Mouse (Mus musculus) heart, postnatal 25 days (tissue): ENCODE results near the gene Ctnna3. TPM values are rescaled to one million over a fixed set of nuclear protein-coding genes. Genes with fewer than 3 reads are reported as not detected.
A peak's percentile ranks its signal among the peaks of the same experiment; 100 is the strongest.
"Not testable (repeated sequence)": the region's sequence is repeated elsewhere in the genome, so short reads cannot be mapped to it uniquely, and the experiment has no call there.

Experiments used
- DNase-seq: peaks from one replicate; pipeline ENCODE4 v3.0.0; 2022; ENCODE audit warnings: low spot score
- intact Hi-C: fragments of 180-260 bp; cut with DNase I; formaldehyde crosslinking; loops from one replicate; pipeline ENCODE4 v1.15.1; 2025
- total RNA-seq, 2 experiments: library from RNA; stranded (reverse); gene quantifications; 2 replicates each; pipeline ENCODE4 v1.2.3; 2021

The Ctnna3 gene
- total RNA-seq = 10 to 100 TPM; 53.1 to 57.2 TPM

- intact Hi-C loops = loop anchor here (2.0 to 5.0 kb wide), 2 partner anchors 43 to 45 kb away; no protein-coding TSS in a partner anchor
- peak; percentile 75 for DNase-seq
These were observed at the start of gene Ctnna3 for GRCm38 (mm10) chr10:63429785-63430305. Gene Ctnna3 (plus strand): TSS chr10:63430098.

GRCm38 (mm10) chr10:63381498-63382280 is 48.2 kb upstream of the Ctnna3 start, which contains the start of gene Sirt1:
Gene Sirt1 (minus strand): TSS chr10:63381704.
- no peak for DNase-seq
- intact Hi-C loops = loop anchor here (5.0 kb wide), 1 partner anchor 139 kb away; the partner anchor contains the start of gene Herc4

- peak; percentile 52 for DNase-seq
- intact Hi-C loops = loop anchor here (5.0 kb wide), 1 partner anchor 140 kb away; the partner anchor contains the start of gene Herc4
These were observed 47.3 kb upstream of the Ctnna3 start, which contains the start of gene Dnajc12 for GRCm38 (mm10) chr10:63382372-63383279. Gene Dnajc12 (plus strand): TSS chr10:63382443.

DNA sequence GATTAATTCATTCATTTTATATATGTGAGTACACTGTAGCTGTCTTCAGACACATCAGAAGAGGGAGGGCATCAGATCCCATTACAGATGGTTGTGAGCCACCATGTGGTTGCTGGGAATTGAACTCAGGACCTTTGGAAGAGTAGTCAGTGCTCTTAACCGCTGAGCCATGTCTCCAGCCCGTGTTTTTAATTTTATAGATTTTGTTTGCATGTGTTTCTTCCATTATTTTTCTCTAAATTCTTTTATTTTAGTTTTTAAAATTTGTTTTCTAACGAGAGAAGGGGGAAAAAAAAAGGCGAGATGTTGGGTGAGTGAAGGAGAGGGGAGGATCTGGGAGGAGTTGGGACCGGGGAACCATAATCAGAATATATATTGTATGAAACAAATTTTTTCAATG is 44.0 kb upstream of the Ctnna3 start:
- not testable (repeated sequence) for DNase-seq
- intact Hi-C loops = loop anchor here (5.0 kb wide), 1 partner anchor 41 kb away; no protein-coding TSS in a partner anchor

GRCm38 (mm10) chr10:63386444-63386843 is 43.5 kb upstream of the Ctnna3 start:
- intact Hi-C loops = loop anchor here (5.0 kb wide), 1 partner anchor 41 kb away; no protein-coding TSS in a partner anchor
- DNase-seq = peak; percentile 47

GRCm38 (mm10) chr10:63386991-63387390 is 42.9 kb upstream of the Ctnna3 start:
- intact Hi-C loops = loop anchor here (5.0 kb wide), 1 partner anchor 40 kb away; no protein-coding TSS in a partner anchor
- DNase-seq = no peak

GRCm38 (mm10) chr10:63388948-63389347 is 41.0 kb upstream of the Ctnna3 start:
- intact Hi-C loops = loop anchor here (5.0 kb wide), 1 partner anchor 38 kb away; no protein-coding TSS in a partner anchor
- DNase-seq = no peak

DNA sequence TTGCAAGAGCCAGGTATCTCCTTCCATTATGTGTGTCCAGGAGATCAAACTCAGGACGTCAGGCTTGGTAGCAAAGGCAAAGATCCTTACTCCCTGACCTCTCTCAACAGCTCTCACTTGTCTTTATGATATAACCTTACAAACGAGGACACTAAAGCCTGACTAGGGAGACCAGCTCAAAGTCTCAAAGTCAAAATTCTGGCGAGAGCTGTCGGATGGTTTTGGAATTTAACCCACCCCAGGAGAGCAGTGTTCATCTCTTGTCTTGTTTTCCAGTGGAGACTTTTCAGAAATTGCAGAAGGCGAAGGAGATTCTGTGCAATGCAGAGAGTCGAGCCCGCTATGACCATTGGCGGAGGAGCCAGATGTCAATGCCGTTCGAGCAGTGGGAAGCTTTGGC is 32.9 kb upstream of the Ctnna3 start:
- intact Hi-C loops = no loop called here
- DNase-seq = no peak

DNA sequence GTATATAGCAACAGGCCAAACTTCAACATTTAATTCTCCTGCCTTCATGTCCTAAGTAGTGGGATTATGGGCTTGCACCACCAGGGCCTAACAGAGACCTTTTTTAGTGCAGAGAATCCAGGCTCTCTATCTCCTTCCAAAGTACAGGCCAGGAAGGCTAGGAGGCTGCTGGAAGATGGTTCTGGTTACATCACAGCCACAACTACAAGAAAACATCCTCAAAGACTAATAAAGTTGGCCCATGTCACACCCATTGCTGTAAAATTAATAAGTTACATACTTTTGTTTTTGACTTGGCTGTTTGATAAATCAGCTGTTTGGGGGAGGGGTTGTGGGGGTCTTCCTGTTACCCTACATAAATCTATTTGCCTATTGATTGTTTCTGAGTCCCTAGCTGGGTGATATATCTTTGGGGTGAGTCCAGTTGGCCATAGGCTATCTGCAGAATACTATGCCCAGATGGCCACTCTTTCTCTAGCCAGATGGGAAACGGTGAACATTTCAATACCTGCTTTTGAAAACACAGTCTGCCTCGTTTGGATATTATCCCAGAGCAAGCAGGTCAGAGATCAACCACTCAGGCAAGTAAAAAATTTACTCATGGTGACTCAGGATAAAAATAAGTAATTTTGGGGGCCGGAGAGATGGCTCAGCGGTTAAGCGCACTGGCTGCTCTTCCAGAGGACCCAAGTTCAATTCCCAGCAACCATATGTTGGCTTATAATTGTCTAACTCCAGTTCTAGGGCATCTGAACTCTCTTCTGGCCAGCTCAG is 27.0 kb upstream of the Ctnna3 start:
- intact Hi-C loops = no loop called here

DNA sequence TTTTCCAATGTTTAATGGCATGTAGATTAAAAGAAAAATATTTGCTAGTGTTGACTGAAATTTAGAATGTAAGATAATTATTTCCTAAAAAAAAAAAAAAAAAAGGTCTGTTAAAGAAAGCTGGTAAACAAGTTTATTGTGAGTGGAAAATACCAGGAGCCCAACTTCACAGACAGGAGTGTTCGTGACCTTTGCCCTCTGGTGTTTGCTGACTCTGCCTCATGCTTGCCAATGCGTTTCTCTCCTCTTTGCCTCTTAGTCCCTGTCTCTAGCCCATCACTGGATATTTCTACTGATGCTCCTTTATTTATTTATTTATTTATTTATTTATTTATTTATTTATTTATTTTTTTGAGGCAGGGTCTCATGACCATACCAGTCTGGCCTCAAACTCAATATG is 26.3 kb upstream of the Ctnna3 start:
- no peak for DNase-seq
- intact Hi-C loops = no loop called here

More for the DNA sequence above, 27.0 kb upstream of the Ctnna3 start:
- no peak for DNase-seq

- intact Hi-C loops = no loop called here
- no peak for DNase-seq
These were observed 19.5 kb upstream of the Ctnna3 start for GRCm38 (mm10) chr10:63410162-63410956.

DNA sequence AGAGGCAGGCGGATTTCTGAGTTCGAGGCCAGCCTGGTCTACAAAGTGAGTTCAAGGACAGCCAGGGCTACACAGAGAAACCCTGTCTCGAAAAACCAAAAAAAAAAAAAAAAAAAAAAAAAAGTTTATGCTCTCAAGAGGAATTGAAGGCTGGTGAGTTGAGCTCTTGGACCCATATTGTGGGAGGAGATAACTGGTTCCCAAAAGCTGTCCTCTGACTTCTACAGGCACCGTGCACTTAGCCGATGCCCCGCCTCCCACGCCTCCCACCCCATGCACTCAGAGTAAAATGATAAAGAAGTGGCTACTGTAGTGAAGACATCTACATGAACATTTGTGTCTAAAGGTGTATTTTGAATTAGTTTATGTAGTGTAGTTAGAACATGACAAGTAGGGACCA is 18.2 kb upstream of the Ctnna3 start:
- intact Hi-C loops, DNase-seq: not testable (repeated sequence)

DNA sequence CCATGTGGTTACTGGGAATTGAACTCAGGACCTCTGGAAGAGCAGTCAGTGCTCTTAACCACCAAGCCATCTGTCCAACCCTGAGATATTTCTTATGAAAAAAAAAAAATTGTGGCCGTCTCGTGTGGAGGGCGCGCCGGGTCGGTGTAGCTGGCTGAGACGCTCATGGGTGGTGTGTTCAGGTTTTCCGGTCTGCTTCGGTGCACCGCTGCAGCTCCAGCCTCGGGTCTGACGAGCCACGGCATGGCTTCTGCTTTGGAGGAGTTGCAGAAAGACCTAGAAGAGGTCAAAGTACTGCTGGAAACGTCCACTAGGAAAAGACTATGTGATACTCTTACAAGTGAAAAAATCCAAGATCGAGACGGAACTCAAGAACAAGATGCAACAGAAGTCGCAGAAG is 17.1 kb upstream of the Ctnna3 start:
- intact Hi-C loops = no loop called here
- DNase-seq = no peak

GRCm38 (mm10) chr10:63415287-63415686 is 14.6 kb upstream of the Ctnna3 start:
- intact Hi-C loops = no loop called here
- no peak for DNase-seq

GRCm38 (mm10) chr10:63415850-63416249 is 14.0 kb upstream of the Ctnna3 start:
- intact Hi-C loops = no loop called here

DNA sequence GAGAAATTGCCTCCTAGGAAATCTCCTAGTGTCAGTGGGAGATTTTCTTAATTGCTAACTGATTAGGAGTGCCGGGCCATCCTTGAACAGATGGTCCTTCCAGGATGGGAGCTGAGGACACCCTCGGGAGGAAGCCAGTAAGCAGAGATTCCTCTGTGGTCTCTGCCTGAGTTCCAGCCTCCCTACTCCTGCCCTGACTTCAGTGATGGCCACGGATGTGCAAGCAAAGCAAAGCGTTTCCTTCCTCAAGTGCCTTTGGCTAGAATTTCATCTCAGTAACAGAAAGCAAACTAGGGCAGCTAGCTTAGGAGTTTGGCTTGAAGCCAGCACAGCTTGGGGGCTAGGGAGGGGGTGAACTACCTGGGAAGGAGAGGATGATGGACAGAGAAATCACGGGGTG is 12.8 kb upstream of the Ctnna3 start:
- intact Hi-C loops = no loop called here

More at GRCm38 (mm10) chr10:63415850-63416249, 14.0 kb upstream of the Ctnna3 start:
- no peak for DNase-seq

GRCm38 (mm10) chr10:63421739-63422735 is 7.9 kb upstream of the Ctnna3 start, which contains the start of gene Gm7075:
Gene Gm7075 (minus strand): TSS chr10:63421789.
- intact Hi-C loops = loop anchor here (5.0 kb wide), 1 partner anchor 150 kb away; no protein-coding TSS in a partner anchor
- DNase-seq = no peak

More for the DNA sequence above, 12.8 kb upstream of the Ctnna3 start:
- no peak for DNase-seq
